Mouse (Mus musculus): ENCODE data around the gene Ccdc13.

GRCm38 (mm10) chr9:121838829-121839621 lies at the start of gene Ccdc13:
- TF ChIP-seq FLI1 (IDR thresholded peaks at IDR 0.05; ENCODE audit: low read length) (no peak), GATA1 (IDR thresholded peaks at IDR 0.05; ENCODE audit: borderline replicate concordance, low read length) (no peak)

Data from megakaryocyte, embryonic 14.5 days (primary cell).